Mouse (Mus musculus): ENCODE measurements at regions not wholly inside any gene's neighbourhood (a gene's known extent, or its start where the extent isn't known, plus 50 kb on each side); places are given as distances from the start of the nearest gene placed in this dataset.
A peak's percentile ranks its signal among the peaks of the same experiment; 100 is the strongest.

- no peak overlapping the region for H3K9ac ChIP-seq (ENCODE audit: low read length)
- no peak overlapping the region for H3K4me3 ChIP-seq (ENCODE audit: low read length)
- no peaks in the 10 kb centered on the region for H3K4me1 ChIP-seq (replicated peaks; ENCODE audit: control insufficient read depth, insufficient read depth, low read length)
- H3K27ac ChIP-seq (ENCODE audit: low read length) = no peak overlapping the region
- H3K36me3 ChIP-seq (ENCODE audit: control insufficient read depth, insufficient read depth, low read length) = no peaks in the 10 kb centered on the region
- H3K27me3 ChIP-seq (ENCODE audit: control insufficient read depth, insufficient read depth, low read depth, low read length) = no peaks in the 10 kb centered on the region
- WGBS = 59% methylated on average over 3 of the region's 3 CpGs
- H3K9me3 ChIP-seq (ENCODE audit: control insufficient read depth, low read length) = 0 out of 2 replicates have a peak, but pooled peaks cover 2% of the 10 kb centered on the region
- no peak overlapping the region for H3K4me2 ChIP-seq (ENCODE audit: low read depth, low read length)
- ATAC-seq (ENCODE audit: low read depth) = no peak
Measured at GRCm38 (mm10) chr15:36909494-36909893, 98.1 kb downstream of the Zfp706 start.

GRCm38 (mm10) chr15:36906789-36907188, 100.8 kb downstream of the Zfp706 start:
- no peak overlapping the region for H3K4me2 ChIP-seq (ENCODE audit: low read depth, low read length)
- H3K9me3 ChIP-seq (ENCODE audit: control insufficient read depth, low read length) = no peaks in the 10 kb centered on the region
- no peak overlapping the region for H3K4me3 ChIP-seq (ENCODE audit: low read length)
- WGBS = 67% methylated on average over 5 of the region's 5 CpGs
- H3K27me3 ChIP-seq (ENCODE audit: control insufficient read depth, insufficient read depth, low read depth, low read length) = no peaks in the 10 kb centered on the region
- peaks cover 16% of the 10 kb centered on the region for H3K4me1 ChIP-seq (replicated peaks; ENCODE audit: control insufficient read depth, insufficient read depth, low read length)
- H3K36me3 ChIP-seq (ENCODE audit: control insufficient read depth, insufficient read depth, low read length) = no peaks in the 10 kb centered on the region
- ATAC-seq (ENCODE audit: low read depth) = no peak
- no peak overlapping the region for H3K27ac ChIP-seq (ENCODE audit: low read length)
- H3K9ac ChIP-seq (ENCODE audit: low read length) = no peak overlapping the region

- Histone ChIP-seq H3K27ac (ENCODE audit: low read length) (no peak overlapping the region), H3K27me3 (ENCODE audit: control insufficient read depth, insufficient read depth, low read depth, low read length) (no peaks in the 10 kb centered on the region), H3K4me3 (ENCODE audit: low read length) (no peak overlapping the region), H3K4me2 (ENCODE audit: low read depth, low read length) (no peak overlapping the region), H3K4me1 (replicated peaks; ENCODE audit: control insufficient read depth, insufficient read depth, low read length) (peaks cover 23% of the 10 kb centered on the region), H3K9me3 (ENCODE audit: control insufficient read depth, low read length) (no peaks in the 10 kb centered on the region), H3K36me3 (ENCODE audit: control insufficient read depth, insufficient read depth, low read length) (no peaks in the 10 kb centered on the region), H3K9ac (ENCODE audit: low read length) (no peak overlapping the region)
- ATAC-seq (ENCODE audit: low read depth) = peak; percentile 51; the same call in 1 of the 2 replicates
- 52% methylated on average over 3 of the region's 3 CpGs for WGBS
Measured at GRCm38 (mm10) chr15:36906052-36906451, 101.5 kb downstream of the Zfp706 start.

- H3K4me2 ChIP-seq (ENCODE audit: low read depth, low read length) = no peak overlapping the region
- ATAC-seq (ENCODE audit: low read depth) = no peak
- peaks cover 29% of the 10 kb centered on the region for H3K4me1 ChIP-seq (replicated peaks; ENCODE audit: control insufficient read depth, insufficient read depth, low read length)
- WGBS = 65% methylated on average over 5 of the region's 5 CpGs
- no peaks in the 10 kb centered on the region for H3K9me3 ChIP-seq (ENCODE audit: control insufficient read depth, low read length)
- no peak overlapping the region for H3K9ac ChIP-seq (ENCODE audit: low read length)
- peak overlapping the region; percentile 38; the same call in 1 of the 2 replicates for H3K27ac ChIP-seq (ENCODE audit: low read length)
- H3K4me3 ChIP-seq (ENCODE audit: low read length) = no peak overlapping the region
- H3K36me3 ChIP-seq (ENCODE audit: control insufficient read depth, insufficient read depth, low read length) = no peaks in the 10 kb centered on the region
- H3K27me3 ChIP-seq (ENCODE audit: control insufficient read depth, insufficient read depth, low read depth, low read length) = no peaks in the 10 kb centered on the region
Measured at GRCm38 (mm10) chr15:36903922-36904321, 103.7 kb downstream of the Zfp706 start.

GRCm38 (mm10) chr15:36903309-36903708, 104.3 kb downstream of the Zfp706 start:
- 17% methylated on average over 4 of the region's 4 CpGs for WGBS
- Histone ChIP-seq H3K4me2 (ENCODE audit: low read depth, low read length) (no peak overlapping the region), H3K4me1 (replicated peaks; ENCODE audit: control insufficient read depth, insufficient read depth, low read length) (peaks cover 29% of the 10 kb centered on the region), H3K4me3 (ENCODE audit: low read length) (no peak overlapping the region), H3K9me3 (ENCODE audit: control insufficient read depth, low read length) (no peaks in the 10 kb centered on the region), H3K36me3 (ENCODE audit: control insufficient read depth, insufficient read depth, low read length) (no peaks in the 10 kb centered on the region), H3K9ac (ENCODE audit: low read length) (no peak overlapping the region), H3K27me3 (ENCODE audit: control insufficient read depth, insufficient read depth, low read depth, low read length) (no peaks in the 10 kb centered on the region), H3K27ac (ENCODE audit: low read length) (peak overlapping the region; percentile 38; the same call in 1 of the 2 replicates)
- peak; percentile 30 for ATAC-seq (ENCODE audit: low read depth)

- H3K4me2 ChIP-seq (ENCODE audit: low read depth, low read length) = no peak overlapping the region
- no peak overlapping the region for H3K9ac ChIP-seq (ENCODE audit: low read length)
- 2% methylated on average over 7 of the region's 7 CpGs for WGBS
- no peaks in the 10 kb centered on the region for H3K36me3 ChIP-seq (ENCODE audit: control insufficient read depth, insufficient read depth, low read length)
- no peak overlapping the region for H3K4me3 ChIP-seq (ENCODE audit: low read length)
- ATAC-seq (ENCODE audit: low read depth) = peak; percentile 81
- H3K4me1 ChIP-seq (replicated peaks; ENCODE audit: control insufficient read depth, insufficient read depth, low read length) = peaks cover 29% of the 10 kb centered on the region
- H3K27me3 ChIP-seq (ENCODE audit: control insufficient read depth, insufficient read depth, low read depth, low read length) = no peaks in the 10 kb centered on the region
- no peaks in the 10 kb centered on the region for H3K9me3 ChIP-seq (ENCODE audit: control insufficient read depth, low read length)
- H3K27ac ChIP-seq (ENCODE audit: low read length) = peak overlapping the region; percentile 33; the same call in 1 of the 2 replicates
Measured at GRCm38 (mm10) chr15:36901830-36902285, 105.7 kb downstream of the Zfp706 start.

- no peaks in the 10 kb centered on the region for H3K36me3 ChIP-seq (ENCODE audit: control insufficient read depth, insufficient read depth, low read length)
- ATAC-seq (ENCODE audit: low read depth) = no peak
- H3K9ac ChIP-seq (ENCODE audit: low read length) = no peak overlapping the region
- H3K4me3 ChIP-seq (ENCODE audit: low read length) = no peak overlapping the region
- WGBS = 49% methylated on average over 5 of the region's 5 CpGs
- peak overlapping the region; percentile 33; the same call in 1 of the 2 replicates for H3K27ac ChIP-seq (ENCODE audit: low read length)
- no peaks in the 10 kb centered on the region for H3K27me3 ChIP-seq (ENCODE audit: control insufficient read depth, insufficient read depth, low read depth, low read length)
- H3K4me1 ChIP-seq (replicated peaks; ENCODE audit: control insufficient read depth, insufficient read depth, low read length) = peaks cover 29% of the 10 kb centered on the region
- no peaks in the 10 kb centered on the region for H3K9me3 ChIP-seq (ENCODE audit: control insufficient read depth, low read length)
- no peak overlapping the region for H3K4me2 ChIP-seq (ENCODE audit: low read depth, low read length)
Measured at GRCm38 (mm10) chr15:36901350-36901749, 106.2 kb downstream of the Zfp706 start.

- 27% methylated on average over 2 of the region's 2 CpGs for WGBS
Measured at GRCm38 (mm10) chr15:36900940-36901339, 106.6 kb downstream of the Zfp706 start.

GRCm38 (mm10) chr15:36899882-36900281, 107.7 kb downstream of the Zfp706 start:
- Histone ChIP-seq H3K36me3 (ENCODE audit: control insufficient read depth, insufficient read depth, low read length) (no peaks in the 10 kb centered on the region), H3K4me2 (ENCODE audit: low read depth, low read length) (no peak overlapping the region), H3K9me3 (ENCODE audit: control insufficient read depth, low read length) (no peaks in the 10 kb centered on the region), H3K27me3 (ENCODE audit: control insufficient read depth, insufficient read depth, low read depth, low read length) (no peaks in the 10 kb centered on the region), H3K4me3 (ENCODE audit: low read length) (no peak overlapping the region), H3K27ac (ENCODE audit: low read length) (no peak overlapping the region), H3K4me1 (replicated peaks; ENCODE audit: control insufficient read depth, insufficient read depth, low read length) (peaks cover 29% of the 10 kb centered on the region), H3K9ac (ENCODE audit: low read length) (no peak overlapping the region)
- no peak for ATAC-seq (ENCODE audit: low read depth)
- WGBS = 40% methylated on average over 2 of the region's 2 CpGs

More at GRCm38 (mm10) chr15:36900940-36901339, 106.6 kb downstream of the Zfp706 start:
- Histone ChIP-seq H3K36me3 (ENCODE audit: control insufficient read depth, insufficient read depth, low read length) (no peaks in the 10 kb centered on the region), H3K9ac (ENCODE audit: low read length) (no peak overlapping the region), H3K27me3 (ENCODE audit: control insufficient read depth, insufficient read depth, low read depth, low read length) (no peaks in the 10 kb centered on the region), H3K9me3 (ENCODE audit: control insufficient read depth, low read length) (no peaks in the 10 kb centered on the region), H3K4me3 (ENCODE audit: low read length) (no peak overlapping the region), H3K4me2 (ENCODE audit: low read depth, low read length) (no peak overlapping the region), H3K27ac (ENCODE audit: low read length) (no peak overlapping the region), H3K4me1 (replicated peaks; ENCODE audit: control insufficient read depth, insufficient read depth, low read length) (peaks cover 29% of the 10 kb centered on the region)
- no peak for ATAC-seq (ENCODE audit: low read depth)
